Mouse (Mus musculus): Measurements from ENCODE around the gene Dhodh.

Gene Dhodh

GRCm38 (mm10) chr8:109585652-109586051 lies 22.8 kb downstream of the Dhodh start:
- no peak for DNase-seq (ENCODE audit: low spot score)

GRCm38 (mm10) chr8:109584830-109585229 lies 23.6 kb downstream of the Dhodh start:
- no peak for DNase-seq (ENCODE audit: low spot score)

GRCm38 (mm10) chr8:109584293-109584692 lies 24.2 kb downstream of the Dhodh start:
- DNase-seq (ENCODE audit: low spot score): no peak

- DNase-seq (ENCODE audit: low spot score): no peak
Measured at GRCm38 (mm10) chr8:109578900-109579301, 29.6 kb downstream of the Dhodh start, which contains the start of gene Hp. TSS of gene Hp (minus strand) at chr8:109579172.

GRCm38 (mm10) chr8:109576311-109576710 lies 32.2 kb downstream of the Dhodh start:
- DNase-seq (ENCODE audit: low spot score): no peak

GRCm38 (mm10) chr8:109571139-109571538 lies 37.3 kb downstream of the Dhodh start:
- no peak for DNase-seq (ENCODE audit: low spot score)

- DNase-seq (ENCODE audit: low spot score): peak; percentile 100
Measured at GRCm38 (mm10) chr8:109565498-109566333, 42.8 kb downstream of the Dhodh start, which contains the start of the genes Dhx38 and Txnl4b. TSS of gene Dhx38 (minus strand) at chr8:109565861. TSS of gene Txnl4b (plus strand) at chr8:109565892.

GRCm38 (mm10) chr8:109564766-109565165 lies 43.7 kb downstream of the Dhodh start:
- peak; percentile 47 for DNase-seq (ENCODE audit: low spot score)

GRCm38 (mm10) chr8:109563881-109564280 lies 44.6 kb downstream of the Dhodh start:
- DNase-seq (ENCODE audit: low spot score): no peak

GRCm38 (mm10) chr8:109551663-109552062 lies 56.8 kb downstream of the Dhodh start:
- peak; percentile 38 for DNase-seq (ENCODE audit: low spot score)

GRCm38 (mm10) chr8:109544049-109544448 lies 64.4 kb downstream of the Dhodh start:
- no peak for DNase-seq (ENCODE audit: low spot score)

- DNase-seq (ENCODE audit: low spot score): no peak
Measured at GRCm38 (mm10) chr8:109542748-109543519, 65.5 kb downstream of the Dhodh start.

GRCm38 (mm10) chr8:109542165-109542564 lies 66.3 kb downstream of the Dhodh start:
- no peak for DNase-seq (ENCODE audit: low spot score)

Data from MN1 (cell line).